Mouse (Mus musculus): ENCODE results near the gene AW551984. TPM values are rescaled to one million over a fixed set of nuclear protein-coding genes. Genes with fewer than 3 reads are reported as not detected.

AW551984 gene
- 10 to 100 TPM; 38.8 to 48.6 TPM for total RNA-seq (2021)
- long read RNA-seq, experiment 1, full-length matches to known transcripts: 11 of 19 reads
- long read RNA-seq, experiment 1, partial matches to known transcripts: 4 of 19 reads
- long read RNA-seq, experiment 1, other reads (novel, unspliced or antisense): 4 of 19 reads
- long read RNA-seq, experiment 2, full-length matches to known transcripts: 14 of 36 reads
- long read RNA-seq, experiment 2, partial matches to known transcripts: 14 of 36 reads
- long read RNA-seq, experiment 2, other reads (novel, unspliced or antisense): 8 of 36 reads

DNA sequence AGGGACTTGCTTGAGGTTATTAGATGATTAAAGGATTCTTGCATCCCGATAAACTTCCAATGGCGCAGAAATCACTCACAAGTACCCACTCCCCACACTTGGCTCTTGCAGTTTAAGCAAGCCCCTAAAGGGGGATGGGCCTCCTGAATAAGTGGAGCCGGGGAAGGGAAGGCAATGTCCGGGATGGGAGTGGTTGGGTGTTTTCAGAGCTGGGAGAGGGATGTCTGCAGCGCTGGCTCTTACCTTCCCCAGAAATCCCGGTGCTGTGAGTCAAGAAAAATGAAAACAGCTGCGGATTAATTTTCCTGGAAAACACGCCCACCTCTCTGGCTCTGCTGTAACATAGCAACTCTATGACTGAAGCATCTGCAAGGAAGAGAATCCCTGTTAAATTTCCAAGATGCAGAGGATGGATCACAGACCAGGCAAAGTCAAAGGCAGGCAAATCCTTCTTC, at the start of gene AW551984:
TSS of gene AW551984 (minus strand) at position 405 of the 455 bp plus-strand sequence.
- DNase-seq (ENCODE audit: low spot score in 2 of 2): no peak

GRCm38 (mm10) chr9:39647382-39647781, 43.2 kb upstream of the AW551984 start:
- DNase-seq (ENCODE audit: low spot score in 2 of 2): no peak

DNA sequence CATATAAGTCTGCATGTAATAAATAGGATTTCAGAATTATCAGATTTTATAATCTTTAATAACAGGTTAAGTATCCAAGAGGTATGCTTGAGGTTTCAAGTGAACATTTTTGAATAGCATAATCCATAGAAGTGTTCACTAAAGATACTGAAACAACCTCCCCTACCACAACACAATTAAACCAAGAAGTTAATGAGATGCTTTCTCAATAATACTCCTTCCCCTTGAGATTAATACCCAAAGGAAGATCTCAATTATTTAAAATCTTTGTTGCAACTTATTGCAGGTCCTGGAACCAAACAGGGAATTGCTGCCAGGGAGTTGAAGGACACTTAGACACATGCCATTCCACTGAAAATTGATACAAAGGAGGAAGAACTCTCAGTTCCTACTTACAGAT, 40.6 kb upstream of the AW551984 start, which contains the start of gene Olfr961:
TSS of gene Olfr961 (plus strand) at position 301 of the 400 bp plus-strand sequence.
- DNase-seq (ENCODE audit: low spot score in 2 of 2): no peak

- DNase-seq (ENCODE audit: low spot score in 2 of 2): no peak
Observed at GRCm38 (mm10) chr9:39633913-39634594, 29.9 kb upstream of the AW551984 start.

GRCm38 (mm10) chr9:39629069-39629468, 24.9 kb upstream of the AW551984 start:
- DNase-seq (ENCODE audit: low spot score in 2 of 2): no peak

DNA sequence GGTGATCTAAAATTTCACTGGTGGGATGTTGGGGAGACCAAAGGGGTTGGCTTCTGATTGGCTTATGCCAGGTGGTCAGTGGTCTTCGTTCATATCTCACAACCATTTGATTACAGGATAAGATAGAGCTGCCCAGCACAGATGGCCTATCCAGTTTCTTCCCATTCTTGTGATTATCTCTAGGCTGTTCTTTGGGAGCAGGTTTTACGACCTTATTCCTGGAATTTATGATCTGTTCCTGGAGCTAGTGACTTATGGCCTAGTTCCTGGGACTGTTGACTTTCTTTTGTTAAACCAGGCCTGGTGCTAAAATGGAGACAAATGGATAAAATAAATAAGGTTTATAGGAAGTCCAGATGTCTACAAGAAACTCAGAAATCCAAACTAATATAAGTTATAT, 20.5 kb upstream of the AW551984 start:
- DNase-seq (ENCODE audit: low spot score in 2 of 2): no peak

DNA sequence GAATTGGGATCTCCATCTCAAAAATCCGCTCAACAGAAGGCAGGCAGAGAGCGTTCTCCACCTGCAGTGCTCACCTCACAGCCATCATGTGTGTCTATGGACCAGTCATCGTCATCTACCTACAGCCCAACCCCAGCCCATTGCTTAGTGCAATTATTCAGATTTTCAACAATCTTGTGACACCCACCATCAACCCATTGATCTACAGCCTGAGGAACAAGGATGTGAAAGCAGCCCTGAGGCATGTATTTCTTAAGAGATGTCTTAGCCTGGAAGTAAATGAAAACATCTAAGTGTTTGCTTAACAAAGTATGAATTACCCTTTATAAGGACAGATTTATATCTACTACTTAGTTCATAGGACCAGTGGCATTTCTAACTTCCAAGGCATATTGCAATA, 19.6 kb upstream of the AW551984 start:
- DNase-seq (ENCODE audit: low spot score in 2 of 2): no peak

DNA sequence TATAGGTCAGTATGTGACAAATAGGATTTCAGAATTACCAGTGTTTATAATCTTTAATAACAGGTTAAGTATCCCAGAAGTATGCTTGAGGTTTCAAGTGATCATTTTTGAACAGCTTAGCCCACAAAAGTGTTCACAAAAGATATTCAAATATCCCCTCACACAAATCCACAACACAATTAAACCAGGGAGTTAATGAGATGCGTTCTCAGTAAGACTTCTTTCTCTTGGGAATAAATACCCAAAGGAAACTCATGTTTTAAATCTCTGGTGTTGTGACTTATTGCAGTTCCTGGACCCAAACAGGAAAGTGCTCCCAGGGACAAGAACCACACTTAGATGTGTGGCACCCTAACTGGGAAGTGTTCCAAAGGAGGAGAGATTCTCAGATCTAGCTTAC, 16.9 kb upstream of the AW551984 start, which contains the start of gene Olfr960:
TSS of gene Olfr960 (plus strand) at position 301 of the 400 bp plus-strand sequence.
- no peak for DNase-seq (ENCODE audit: low spot score in 2 of 2)

- no peak for DNase-seq (ENCODE audit: low spot score in 2 of 2)
Observed at GRCm38 (mm10) chr9:39611953-39612352, 7.8 kb upstream of the AW551984 start.

DNA sequence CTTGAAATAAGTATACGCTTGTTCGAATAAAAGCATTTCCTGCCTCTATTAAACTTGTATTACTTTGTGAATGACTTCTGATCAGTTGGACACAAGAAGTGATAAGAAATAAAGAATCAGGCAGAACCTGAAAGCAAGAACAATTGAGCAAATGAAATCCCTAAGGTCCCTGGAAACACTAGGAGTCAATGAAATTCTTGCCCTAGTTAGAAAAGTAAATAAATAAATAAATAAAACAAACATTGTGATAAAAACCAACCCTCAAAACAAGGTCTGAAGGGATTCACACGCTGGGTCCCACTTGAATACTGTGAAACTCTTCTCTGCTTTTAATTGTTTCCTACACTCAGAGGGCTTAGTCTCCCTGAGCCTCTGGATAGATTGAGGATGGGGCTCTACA, 6.2 kb upstream of the AW551984 start, which contains the start of gene Olfr148:
TSS of gene Olfr148 (plus strand) at position 301 of the 400 bp plus-strand sequence.
- no peak for DNase-seq (ENCODE audit: low spot score in 2 of 2)

- no peak for DNase-seq (ENCODE audit: low spot score in 2 of 2)
Observed at GRCm38 (mm10) chr9:39608497-39608896, 4.3 kb upstream of the AW551984 start.

DNA sequence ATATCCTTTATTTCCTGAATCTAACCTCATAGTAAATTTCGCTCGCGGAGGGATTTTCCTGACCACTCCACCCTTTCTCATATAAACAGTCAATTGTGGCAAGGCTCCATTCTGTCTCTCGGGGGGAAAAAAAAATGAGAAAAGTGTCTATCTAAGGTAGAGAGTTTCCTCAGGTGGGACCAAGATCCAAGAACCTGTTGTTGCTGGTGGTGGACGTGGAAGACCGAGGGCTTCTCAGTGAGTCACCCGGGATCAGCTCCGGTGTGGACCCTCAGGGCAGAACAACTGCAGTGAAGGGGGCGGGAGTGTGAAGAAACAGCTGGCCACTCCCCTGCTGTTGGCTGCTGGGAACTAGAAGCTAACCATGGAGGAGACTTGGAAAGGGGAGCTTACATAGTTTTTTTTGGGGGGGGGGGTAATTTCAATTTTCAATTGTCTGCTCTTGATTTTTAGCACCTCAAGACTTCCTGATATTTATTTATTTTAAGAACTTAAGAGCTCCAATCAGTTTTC, 814 bp downstream of the AW551984 start:
- no peak for DNase-seq (ENCODE audit: low spot score in 2 of 2)

- no peak for DNase-seq (ENCODE audit: low spot score in 2 of 2)
Observed at GRCm38 (mm10) chr9:39602536-39603332, 1.5 kb downstream of the AW551984 start.

- no peak for DNase-seq (ENCODE audit: low spot score in 2 of 2)
Observed at GRCm38 (mm10) chr9:39577050-39577449, 27.2 kb downstream of the AW551984 start.

DNA sequence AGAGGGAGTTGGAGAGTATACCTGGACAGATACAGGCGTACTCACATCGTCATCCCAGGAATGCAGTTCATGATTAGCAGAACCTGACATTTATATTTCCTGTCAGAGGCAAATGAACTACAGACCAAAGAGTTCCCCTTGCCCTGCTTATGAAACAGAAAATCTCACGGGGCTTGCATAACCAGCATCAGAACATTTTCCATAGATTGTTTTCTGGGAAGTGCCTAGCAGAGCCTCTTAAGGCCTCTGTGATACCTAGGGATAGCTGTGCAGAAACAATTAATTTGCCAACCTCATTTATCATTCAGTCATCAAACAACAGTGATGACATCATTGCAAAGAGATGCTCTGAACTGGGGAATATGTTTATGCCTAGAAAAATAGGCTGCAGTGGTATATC, 28.7 kb downstream of the AW551984 start, which contains the start of gene Olfr959:
TSS of gene Olfr959 (minus strand) at position 101 of the 400 bp plus-strand sequence.
- DNase-seq (ENCODE audit: low spot score in 2 of 2): no peak

GRCm38 (mm10) chr9:39558349-39558647, 45.9 kb downstream of the AW551984 start:
- no peak for DNase-seq (ENCODE audit: low spot score in 2 of 2)

DNA sequence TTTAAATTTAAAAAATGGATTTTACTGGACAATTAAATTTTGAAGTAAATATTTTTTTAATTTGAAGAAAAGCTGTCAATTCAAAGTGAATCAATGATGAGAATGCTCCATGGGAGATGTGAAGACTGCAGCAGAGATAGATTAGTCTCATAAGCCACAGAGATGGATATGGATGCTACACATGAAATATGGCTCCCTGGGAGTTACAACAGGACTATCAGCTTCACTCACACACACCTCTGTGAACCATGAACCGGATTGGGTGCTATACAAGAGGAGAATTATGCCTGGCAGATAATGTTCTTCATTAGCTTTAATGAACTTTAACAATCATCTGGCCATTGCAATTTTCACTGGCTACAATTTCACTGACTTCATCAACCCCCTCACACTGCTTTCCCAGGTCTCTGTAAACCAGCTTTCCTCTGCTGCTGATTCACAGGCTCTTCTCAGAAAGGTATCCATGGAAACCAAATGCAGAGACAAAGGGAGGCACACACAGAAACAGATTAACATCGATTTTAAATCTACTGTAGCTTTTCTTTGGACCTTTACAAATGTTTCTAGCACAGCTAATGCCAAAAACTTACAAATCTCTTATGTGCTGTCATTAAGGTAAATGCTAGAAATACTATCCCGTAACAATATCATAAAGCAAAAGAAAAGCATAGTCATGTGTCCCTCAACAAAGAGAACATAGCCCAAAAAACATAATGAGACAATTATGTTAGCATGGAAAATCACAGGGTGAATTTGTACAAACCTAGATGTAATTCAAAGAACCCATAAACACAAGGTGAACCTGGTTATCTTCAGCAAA, 46.5 kb downstream of the AW551984 start:
- no peak for DNase-seq (ENCODE audit: low spot score in 2 of 2)

DNA sequence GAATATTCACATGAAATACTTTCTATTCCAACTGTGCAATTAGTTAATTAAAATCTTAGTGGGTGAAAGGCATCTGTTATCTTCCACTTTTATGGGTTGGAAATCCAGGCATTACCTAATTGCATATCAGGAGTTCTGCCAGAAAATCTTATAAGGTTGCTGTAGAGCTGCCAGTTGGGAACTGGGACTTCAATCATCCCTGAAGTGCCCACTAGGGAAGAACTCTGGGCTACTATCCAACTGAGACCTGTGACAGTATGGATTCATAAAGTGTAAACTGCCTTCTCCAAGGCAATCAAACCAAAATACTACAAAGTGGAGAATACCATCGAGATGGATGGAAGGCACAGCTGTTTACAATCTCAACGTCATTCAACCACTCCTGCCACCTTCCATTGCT, 50.3 kb downstream of the AW551984 start, which contains the start of gene Olfr958:
TSS of gene Olfr958 (minus strand) at position 109 of the 400 bp plus-strand sequence.
- DNase-seq (ENCODE audit: low spot score in 2 of 2): no peak

GRCm38 (mm10) chr9:39550806-39551205, 53.4 kb downstream of the AW551984 start:
- no peak for DNase-seq (ENCODE audit: low spot score in 2 of 2)
